Mouse (Mus musculus) heart, embryonic 12.5 days (tissue): Measurements from ENCODE around the gene Marveld3. TPM values are rescaled to one million over a fixed set of nuclear protein-coding genes. Genes with fewer than 3 reads are reported as not detected.
A peak's percentile ranks its signal among the peaks of the same experiment; 100 is the strongest.

Source experiments
- ATAC-seq: fragments of 200-750 bp; cut with Nextera tagmentation; 2 replicates; pipeline ENCODE4 v1.8.0; 2017; ENCODE audit warnings: moderate TSS enrichment, moderate library complexity; ENCODE audit not compliant: insufficient number of reproducible peaks, low FRiP score
- H3K27ac ChIP-seq: fragments of 300-500 bp; sonication (generic); 2 replicates; pipeline ENCODE4 v1.5.1; 2016; ENCODE audit warnings: mild to moderate bottlenecking, moderate library complexity; ENCODE audit not compliant: poor library complexity, severe bottlenecking
- H3K27me3 ChIP-seq: fragments of 300-500 bp; sonication (generic); replicated peaks from 2 replicates; pipeline ENCODE4 v1.6.1; 2016; ENCODE audit warnings: mild to moderate bottlenecking, moderate library complexity
- H3K36me3 ChIP-seq: fragments of 300-500 bp; sonication (generic); 2 replicates; pipeline ENCODE4 v1.6.1; 2016; ENCODE audit warnings: mild to moderate bottlenecking, moderate library complexity
- H3K4me1 ChIP-seq: fragments of 300-500 bp; sonication (generic); replicated peaks from 2 replicates; pipeline ENCODE4 v1.6.1; 2016; ENCODE audit warnings: mild to moderate bottlenecking
- H3K4me2 ChIP-seq: fragments of 300-500 bp; sonication (generic); 2 replicates; pipeline ENCODE4 v1.6.1; 2016; ENCODE audit warnings: mild to moderate bottlenecking, moderate library complexity
- H3K4me3 ChIP-seq: fragments of 300-500 bp; sonication (generic); 2 replicates; pipeline ENCODE4 v1.5.1; 2016; ENCODE audit warnings: mild to moderate bottlenecking
- H3K9ac ChIP-seq: fragments of 300-500 bp; sonication (generic); 2 replicates; pipeline ENCODE4 v1.6.1; 2016; ENCODE audit warnings: mild to moderate bottlenecking, moderate library complexity
- H3K9me3 ChIP-seq: fragments of 300-500 bp; sonication (generic); replicated peaks from 2 replicates; pipeline ENCODE4 v1.6.1; 2016; ENCODE audit warnings: mild to moderate bottlenecking, moderate library complexity
- WGBS: fragments of 180-500 bp; shearing (Covaris S2); methylation state at CpG from one replicate; pipeline ENCODE4 v1.1.7; 2016; 5-methylcytosine and 5-hydroxymethylcytosine counted together
- polyA plus RNA-seq: library from polyadenylated mRNA; unstranded; fragments of >200 nt; fragmentation: Nextera tagmentation; extraction: Ambion mirVana; gene quantifications from 2 replicates; pipeline ENCODE4 v1.2.1, GENCODE M21; 2016

Marveld3 gene
- polyA plus RNA-seq, 1 experiment from 2014 or later, result 0.41 TPM

DNA sequence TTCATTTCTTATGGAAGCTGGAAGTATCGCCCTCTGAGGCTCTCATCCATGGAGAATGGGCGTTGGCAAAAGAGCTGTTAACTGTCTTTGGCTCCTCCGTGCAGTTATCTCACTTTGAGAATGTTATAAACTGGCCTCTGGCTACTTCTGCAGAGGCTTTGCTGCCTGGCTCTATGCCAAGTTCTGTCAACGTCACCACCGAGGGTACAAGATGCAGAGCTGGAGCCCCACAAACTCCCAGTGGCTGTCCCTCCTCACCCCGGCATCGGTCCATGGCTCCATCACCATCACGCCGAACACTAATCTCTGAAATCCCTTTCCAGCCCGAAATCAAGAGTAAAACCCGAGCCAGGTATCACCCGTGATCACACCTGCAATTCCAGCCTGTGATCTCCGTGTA is 1.4 kb upstream of the Marveld3 start:
- ATAC-seq, result no peak
- H3K9me3 ChIP-seq, result no peaks in the 10 kb centered on the region
- H3K4me1 ChIP-seq, result peaks cover 18% of the 10 kb centered on the region
- no peak overlapping the region for H3K4me2 ChIP-seq
- no peak overlapping the region for H3K27ac ChIP-seq
- no peaks in the 10 kb centered on the region for H3K36me3 ChIP-seq
- WGBS, result 57% methylated on average over 13 of the region's 13 CpGs
- H3K4me3 ChIP-seq, result no peak overlapping the region
- no peak overlapping the region for H3K9ac ChIP-seq
- peaks cover 53% of the 10 kb centered on the region for H3K27me3 ChIP-seq

DNA sequence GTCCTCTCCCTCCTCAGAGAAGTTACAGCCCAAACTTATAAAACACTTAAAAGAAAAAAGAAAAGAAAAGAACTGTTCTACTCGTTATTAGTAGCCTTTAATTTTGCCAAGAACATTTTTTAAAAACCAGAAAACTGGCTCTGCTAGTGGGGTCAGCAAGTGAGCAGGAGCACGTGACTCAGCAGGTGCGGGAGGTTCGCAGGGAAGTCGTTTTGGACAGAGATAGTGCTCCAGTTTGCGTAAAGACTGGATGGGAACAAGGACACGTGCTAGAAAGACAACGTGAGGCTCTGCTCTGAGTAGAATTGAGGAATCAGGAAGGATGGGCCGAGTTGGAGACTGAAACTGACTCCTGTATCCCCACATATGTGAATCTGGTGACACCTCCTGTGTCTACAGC is 893 bp upstream of the Marveld3 start:
- H3K4me2 ChIP-seq, result no peak overlapping the region
- H3K4me1 ChIP-seq, result peaks cover 23% of the 10 kb centered on the region
- WGBS, result 65% methylated on average over 9 of the region's 9 CpGs
- no peak overlapping the region for H3K27ac ChIP-seq
- no peak overlapping the region for H3K4me3 ChIP-seq
- peaks cover 48% of the 10 kb centered on the region for H3K27me3 ChIP-seq
- no peaks in the 10 kb centered on the region for H3K9me3 ChIP-seq
- H3K9ac ChIP-seq, result no peak overlapping the region
- H3K36me3 ChIP-seq, result no peaks in the 10 kb centered on the region
- no peak for ATAC-seq

- Histone ChIP-seq H3K4me1 (peaks cover 30% of the 10 kb centered on the region), H3K27me3 (peaks cover 48% of the 10 kb centered on the region), H3K9me3 (no peaks in the 10 kb centered on the region), H3K4me2 (no peak overlapping the region), H3K4me3 (no peak overlapping the region), H3K36me3 (no peaks in the 10 kb centered on the region), H3K9ac (no peak overlapping the region), H3K27ac (no peak overlapping the region)
- ATAC-seq, result no peak
- 87% methylated on average over 4 of the region's 4 CpGs for whole genome bisulfite sequencing
Observed at GRCm38 (mm10) chr8:109959112-109959511, 2.9 kb downstream of the Marveld3 start.

- Histone ChIP-seq H3K9ac (no peak overlapping the region), H3K9me3 (no peaks in the 10 kb centered on the region), H3K27me3 (peaks cover 50% of the 10 kb centered on the region), H3K4me2 (peak overlapping the region; percentile 44), H3K36me3 (no peaks in the 10 kb centered on the region), H3K4me1 (peaks cover 26% of the 10 kb centered on the region), H3K27ac (no peak overlapping the region), H3K4me3 (no peak overlapping the region)
- WGBS, result 20% methylated on average over 12 of the region's 12 CpGs
- no peak for ATAC-seq
Observed at GRCm38 (mm10) chr8:109958036-109958655, 3.9 kb downstream of the Marveld3 start.

- peak overlapping the region; percentile 12; the same call in 1 of the 2 replicates for H3K4me3 ChIP-seq
- H3K4me1 ChIP-seq, result peaks cover 22% of the 10 kb centered on the region
- peak overlapping the region; percentile 51 for H3K4me2 ChIP-seq
- no peaks in the 10 kb centered on the region for H3K9me3 ChIP-seq
- H3K27ac ChIP-seq, result no peak overlapping the region
- no peaks in the 10 kb centered on the region for H3K36me3 ChIP-seq
- 10% methylated on average over 16 of the region's 16 CpGs for WGBS
- no peak for ATAC-seq
- H3K27me3 ChIP-seq, result peaks cover 47% of the 10 kb centered on the region
- no peak overlapping the region for H3K9ac ChIP-seq
Observed at GRCm38 (mm10) chr8:109957167-109958028, 4.6 kb downstream of the Marveld3 start.

- no peak for ATAC-seq
- Histone ChIP-seq H3K36me3 (no peaks in the 10 kb centered on the region), H3K27me3 (peaks cover 46% of the 10 kb centered on the region), H3K4me3 (no peak overlapping the region), H3K9ac (no peak overlapping the region), H3K4me1 (peaks cover 15% of the 10 kb centered on the region), H3K4me2 (no peak overlapping the region), H3K9me3 (no peaks in the 10 kb centered on the region), H3K27ac (no peak overlapping the region)
- WGBS, result 60% methylated on average over 13 of the region's 13 CpGs
Observed at GRCm38 (mm10) chr8:109954486-109954948, 7.5 kb downstream of the Marveld3 start.

- no peak overlapping the region for H3K27ac ChIP-seq
- H3K36me3 ChIP-seq, result no peaks in the 10 kb centered on the region
- 66% methylated on average over 7 of the region's 7 CpGs for WGBS
- ATAC-seq, result no peak
- H3K4me3 ChIP-seq, result no peak overlapping the region
- no peaks in the 10 kb centered on the region for H3K9me3 ChIP-seq
- no peak overlapping the region for H3K9ac ChIP-seq
- H3K27me3 ChIP-seq, result peaks cover 62% of the 10 kb centered on the region
- peaks cover 8% of the 10 kb centered on the region for H3K4me1 ChIP-seq
- H3K4me2 ChIP-seq, result no peak overlapping the region
Observed at GRCm38 (mm10) chr8:109952171-109952570, 9.8 kb downstream of the Marveld3 start.

DNA sequence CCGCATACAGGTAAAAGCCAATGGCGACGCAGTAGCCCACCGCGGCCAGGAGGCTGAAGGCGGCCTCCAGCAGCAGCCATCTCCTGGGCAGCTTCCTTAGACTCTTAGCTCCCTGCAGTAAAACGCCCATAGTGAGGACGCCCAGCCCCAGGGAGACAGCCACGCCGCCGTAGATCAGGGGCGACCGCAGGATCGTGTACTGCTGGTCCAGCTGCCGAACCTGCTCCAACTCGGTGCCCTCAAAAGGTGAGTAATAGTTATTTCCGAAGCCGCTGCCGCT is 13.8 kb downstream of the Marveld3 start:
- Histone ChIP-seq H3K4me2 (peak overlapping the region; percentile 81), H3K4me3 (peak overlapping the region; percentile 44), H3K27me3 (peaks cover 70% of the 10 kb centered on the region), H3K4me1 (peaks cover 5% of the 10 kb centered on the region), H3K36me3 (no peaks in the 10 kb centered on the region; the same call in 1 of the 2 replicates), H3K9ac (peak overlapping the region; percentile 40; the same call in 1 of the 2 replicates), H3K9me3 (no peaks in the 10 kb centered on the region), H3K27ac (no peak overlapping the region)
- WGBS, result 4% methylated on average over 19 of the region's 19 CpGs
- ATAC-seq, result no peak

- Histone ChIP-seq H3K36me3 (no peaks in the 10 kb centered on the region; the same call in 1 of the 2 replicates), H3K4me1 (peaks cover 5% of the 10 kb centered on the region), H3K9ac (peak overlapping the region; percentile 40; the same call in 1 of the 2 replicates), H3K4me2 (peak overlapping the region; percentile 81), H3K27me3 (peaks cover 67% of the 10 kb centered on the region), H3K4me3 (peak overlapping the region; percentile 44), H3K27ac (no peak overlapping the region), H3K9me3 (no peaks in the 10 kb centered on the region)
- 4% methylated on average over 26 of the region's 26 CpGs for WGBS
- peak; percentile 25; the same call in 1 of the 2 replicates for ATAC-seq
Observed at GRCm38 (mm10) chr8:109947447-109948284, 14.3 kb downstream of the Marveld3 start.

GRCm38 (mm10) chr8:109946272-109946671 is 15.7 kb downstream of the Marveld3 start:
- 85% methylated on average over 7 of the region's 7 CpGs for WGBS
- peaks cover 54% of the 10 kb centered on the region for H3K27me3 ChIP-seq

DNA sequence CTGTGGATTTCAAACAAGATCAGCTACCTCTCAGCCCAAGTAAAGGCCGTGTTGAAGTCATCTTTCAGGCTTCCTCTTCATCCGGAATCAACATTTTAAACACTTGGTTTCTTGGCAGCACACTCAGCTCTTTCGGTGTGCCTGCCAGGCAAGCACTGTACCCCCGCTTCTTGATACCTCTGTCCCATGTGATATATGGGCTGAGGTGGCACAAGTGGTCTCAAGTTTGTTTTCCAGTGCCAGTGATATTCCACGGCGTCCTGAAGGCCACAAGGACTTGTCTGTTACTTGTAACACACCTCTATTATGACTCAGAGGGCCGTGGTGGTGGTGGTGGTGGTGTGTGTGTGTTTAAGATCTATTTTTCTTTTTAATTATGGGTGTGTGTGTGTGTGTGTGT is 16.3 kb downstream of the Marveld3 start:
- H3K36me3 ChIP-seq, result peaks cover 6% of the 10 kb centered on the region
- no peak overlapping the region for H3K9ac ChIP-seq
- no peak overlapping the region for H3K4me2 ChIP-seq
- WGBS, result 75% methylated on average over 7 of the region's 7 CpGs
- H3K27me3 ChIP-seq, result peaks cover 48% of the 10 kb centered on the region
- peaks cover 10% of the 10 kb centered on the region for H3K4me1 ChIP-seq
- no peak overlapping the region for H3K27ac ChIP-seq
- no peak for ATAC-seq
- no peak overlapping the region for H3K4me3 ChIP-seq
- no peaks in the 10 kb centered on the region for H3K9me3 ChIP-seq

More at GRCm38 (mm10) chr8:109946272-109946671, 15.7 kb downstream of the Marveld3 start:
- ATAC-seq, result no peak
- H3K4me1 ChIP-seq, result peaks cover 10% of the 10 kb centered on the region
- no peak overlapping the region for H3K27ac ChIP-seq
- H3K36me3 ChIP-seq, result no peaks in the 10 kb centered on the region; the same call in 1 of the 2 replicates
- no peak overlapping the region for H3K4me3 ChIP-seq
- no peaks in the 10 kb centered on the region for H3K9me3 ChIP-seq
- H3K9ac ChIP-seq, result no peak overlapping the region
- H3K4me2 ChIP-seq, result no peak overlapping the region
